Mouse (Mus musculus) neural tube, embryonic 10.5 days (tissue): ENCODE results near the gene Cox6a1.
"Not testable (repeated sequence)": the region's sequence is repeated elsewhere in the genome, so short reads cannot be mapped to it uniquely, and the experiment has no call there.

Experiments used
- DNase-seq: peaks from one replicate; pipeline ENCODE4 v3.0.0-alpha.2; 2017; ENCODE audit warnings: low spot score; ENCODE audit errors: extremely low spot score

The Cox6a1 gene

GRCm38 (mm10) chr5:115348546-115349224 is at the start of gene Cox6a1:
Cox6a1 (minus strand) TSS chr5:115348981.
- peak; percentile 100 for DNase-seq

GRCm38 (mm10) chr5:115397839-115398780 is 49.3 kb upstream of the Cox6a1 start:
- DNase-seq: peak; percentile 87

DNA sequence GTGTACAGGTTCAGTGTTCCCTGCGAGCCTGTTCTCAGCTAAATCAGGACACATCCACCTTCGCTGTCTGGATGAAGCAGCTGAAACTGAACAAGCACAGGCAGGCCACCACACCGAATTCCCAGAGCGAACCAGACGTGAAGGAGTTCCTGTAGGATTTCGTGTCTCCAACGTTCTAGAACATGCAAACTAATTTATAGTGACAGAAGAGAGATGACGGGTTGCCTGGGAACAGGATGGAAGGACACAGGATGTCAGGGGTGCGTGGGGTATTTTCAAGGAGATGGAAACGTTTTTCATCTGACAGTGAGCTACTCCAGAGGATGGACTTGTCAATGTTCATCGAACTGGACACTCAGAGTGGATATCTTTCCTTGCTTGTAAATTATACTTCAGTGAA is 47.9 kb upstream of the Cox6a1 start:
- no peak for DNase-seq

- no peak for DNase-seq
Observed at GRCm38 (mm10) chr5:115394836-115395235, 46.1 kb upstream of the Cox6a1 start.

- peak; percentile 44 for DNase-seq
Observed at GRCm38 (mm10) chr5:115394223-115394622, 45.4 kb upstream of the Cox6a1 start.

DNA sequence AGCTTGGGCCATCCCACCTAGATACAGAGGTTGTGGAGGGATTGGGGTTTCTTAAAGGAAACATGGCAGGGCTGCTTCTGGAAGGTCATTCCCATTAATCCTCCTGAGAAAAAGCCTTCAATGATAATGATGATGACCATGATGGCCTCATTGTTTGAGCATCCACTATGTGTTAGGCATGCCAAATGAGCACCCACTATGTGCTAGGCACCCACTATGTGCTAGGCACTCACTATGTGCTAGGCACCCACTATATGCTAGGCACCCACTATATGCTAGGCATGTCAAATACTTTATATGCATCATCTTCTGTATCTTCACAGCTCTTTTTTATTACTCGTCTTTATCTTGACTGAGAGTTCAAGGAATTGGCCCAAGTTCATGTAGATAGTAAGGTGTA is 44.2 kb upstream of the Cox6a1 start:
- no peak for DNase-seq

GRCm38 (mm10) chr5:115391935-115392334 is 43.2 kb upstream of the Cox6a1 start:
- DNase-seq: no peak

DNA sequence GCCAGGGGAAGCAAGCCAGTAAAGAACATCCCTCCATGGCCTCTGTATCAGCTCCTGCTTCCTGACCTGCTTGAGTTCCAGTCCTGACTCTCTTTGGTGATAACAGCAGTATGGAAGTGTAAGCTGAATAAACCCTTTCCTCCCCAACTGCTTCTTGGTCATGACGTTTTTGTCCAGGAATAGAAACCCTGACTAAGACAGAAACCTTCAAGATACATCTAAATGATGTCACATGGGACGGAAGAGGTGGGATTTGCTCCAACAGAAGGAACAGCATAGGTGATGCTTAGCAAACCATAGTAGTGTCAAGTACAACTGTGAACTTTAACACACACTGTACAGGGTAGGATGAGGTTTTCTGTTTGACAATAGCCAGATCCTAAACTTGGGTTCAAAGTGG is 30.1 kb upstream of the Cox6a1 start:
- DNase-seq: not testable (repeated sequence)

GRCm38 (mm10) chr5:115375436-115375835 is 26.7 kb upstream of the Cox6a1 start:
- no peak for DNase-seq

- no peak for DNase-seq
Observed at GRCm38 (mm10) chr5:115374204-115374820, 25.5 kb upstream of the Cox6a1 start.

- DNase-seq: peak; percentile 79
Observed at GRCm38 (mm10) chr5:115373441-115374203, 24.8 kb upstream of the Cox6a1 start.

DNA sequence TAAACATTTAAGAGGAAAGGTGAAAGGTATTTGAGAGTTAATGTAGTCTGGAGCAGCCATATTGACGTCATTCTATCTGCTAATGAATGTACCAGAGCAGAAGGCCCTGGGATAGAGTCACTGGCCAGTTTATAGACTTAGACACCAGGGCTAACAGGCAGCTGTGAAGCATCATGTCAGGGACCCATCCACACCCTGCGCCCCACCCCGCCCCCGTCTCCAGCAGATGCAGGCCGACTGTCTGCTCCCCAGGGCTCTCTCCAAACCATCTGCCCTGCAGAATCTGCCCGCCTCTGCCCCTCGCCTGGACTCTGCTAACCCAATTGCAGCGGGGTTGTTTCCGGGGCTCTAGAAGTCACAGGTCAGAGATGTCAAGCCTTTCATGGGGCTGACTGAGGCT is 23.0 kb upstream of the Cox6a1 start:
- DNase-seq: no peak

DNA sequence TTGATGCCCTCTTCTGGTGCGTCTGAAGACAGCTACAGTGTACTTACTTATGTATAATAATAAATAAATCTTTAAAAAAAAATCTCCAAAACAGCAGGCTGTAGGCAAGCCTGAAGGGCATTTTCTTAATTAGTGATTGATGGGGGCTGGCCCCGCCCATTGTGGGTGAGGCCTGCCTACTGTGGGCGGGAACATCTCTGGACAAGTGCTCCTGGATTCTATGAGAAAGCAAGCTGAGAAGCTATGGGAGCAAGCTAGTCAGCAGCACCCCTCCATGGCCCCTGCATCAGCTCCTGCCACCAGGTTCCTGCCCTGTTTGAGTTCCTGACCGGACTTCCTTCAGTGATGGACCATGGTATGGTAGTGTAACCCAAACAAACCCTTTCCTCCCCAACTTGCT is 16.0 kb upstream of the Cox6a1 start:
- DNase-seq: no peak

- peak; percentile 48 for DNase-seq
Observed at GRCm38 (mm10) chr5:115362819-115363714, 14.3 kb upstream of the Cox6a1 start.

GRCm38 (mm10) chr5:115362216-115362615 is 13.4 kb upstream of the Cox6a1 start:
- no peak for DNase-seq

DNA sequence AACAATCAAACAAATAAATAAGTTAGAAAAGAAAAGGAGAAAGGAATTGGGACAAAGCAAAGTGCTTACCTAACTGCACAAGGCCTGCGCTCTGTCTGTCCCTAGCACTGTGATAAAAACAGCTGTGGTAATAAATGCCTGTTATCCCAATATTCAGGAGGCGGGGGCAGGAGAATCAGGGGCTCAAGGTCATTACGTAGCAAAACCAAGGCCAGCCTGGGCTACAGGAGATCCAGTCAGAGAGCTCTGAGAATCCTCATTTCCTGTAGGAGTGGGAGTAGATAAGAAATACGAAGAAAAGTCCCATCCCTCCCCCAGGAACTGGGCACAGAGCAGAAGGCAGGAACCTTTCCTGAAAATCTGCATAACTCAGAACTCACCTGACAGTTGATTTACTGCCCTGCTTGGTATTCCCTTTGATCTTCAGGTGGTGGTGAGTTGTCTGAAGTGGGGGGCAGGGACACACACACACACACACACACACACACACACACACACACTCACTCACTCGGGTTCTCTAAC is 11.1 kb upstream of the Cox6a1 start:
- no peak for DNase-seq

DNA sequence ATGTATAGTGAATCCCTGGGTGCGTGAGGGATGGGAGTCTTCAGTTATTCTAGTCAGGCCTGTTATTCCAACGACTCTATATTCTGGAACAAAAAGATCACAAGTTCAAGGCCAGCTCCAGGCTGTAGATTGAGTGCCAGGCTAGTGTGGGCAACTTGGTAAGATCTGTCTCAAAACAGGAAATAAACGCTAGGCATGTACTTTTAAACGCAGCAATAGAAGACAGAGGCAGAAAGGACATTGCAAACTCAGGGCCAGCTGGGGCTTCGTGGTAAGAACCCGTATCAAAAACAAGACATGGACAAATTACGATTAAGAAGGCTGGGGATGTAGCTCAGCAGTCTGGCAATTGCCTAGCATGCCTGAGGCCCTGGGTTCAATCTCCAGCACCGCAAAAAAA is 10.7 kb upstream of the Cox6a1 start:
- no peak for DNase-seq

DNA sequence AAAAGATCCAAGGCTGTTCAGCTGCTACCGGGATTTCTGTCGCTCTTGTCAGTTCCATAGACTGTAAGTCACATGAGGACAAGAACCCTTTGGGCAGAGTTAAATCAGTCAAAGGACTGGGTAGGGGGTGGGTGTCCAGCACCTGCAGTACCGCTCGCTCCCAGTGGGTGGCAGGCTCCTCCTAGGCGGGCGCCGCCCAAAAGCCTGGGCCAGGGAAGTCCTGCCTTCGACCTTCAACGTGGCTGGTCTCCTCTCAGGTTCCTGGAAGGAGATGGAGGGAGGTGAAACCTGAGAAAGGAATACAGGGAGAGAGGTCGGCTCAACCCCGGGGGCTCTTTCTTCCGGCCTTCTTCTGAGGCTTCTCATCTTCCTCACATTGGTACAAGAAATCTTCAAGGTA is 10.1 kb upstream of the Cox6a1 start:
- peak; percentile 94 for DNase-seq

GRCm38 (mm10) chr5:115355070-115355469 is 6.3 kb upstream of the Cox6a1 start:
- DNase-seq: no peak

- no peak for DNase-seq
Observed at GRCm38 (mm10) chr5:115351348-115351747, 2.6 kb upstream of the Cox6a1 start.
